In genomic region chr15:101240799-101241204, GRCm38 (mm10) we compare ENCODE assay signal across 7 mouse cellular contexts. TPM values are rescaled to one million over a fixed set of nuclear protein-coding genes. Genes with fewer than 3 reads are reported as not detected.
DNase-seq lines count a peak whose midpoint lies in the region; ATAC-seq lines count a peak whose summit lies in the region.

No protein-coding gene starts in this region.

- peak; percentile 95 for DNase-seq in adipocyte (ENCODE audit: low spot score)
- peak; percentile 82 for DNase-seq in gastrocnemius, postnatal 14 days
- DNase-seq in intestine, embryonic 14.5 days (ENCODE audit: low spot score): peak; percentile 92
- DNase-seq in left cerebral cortex, postnatal 14 days (ENCODE audit: low spot score in 2 of 2): peak; percentile 94 to 96
- peak; percentile 84 for DNase-seq in right cerebral cortex, postnatal 4 days

- H3K4me2 ChIP-seq in intestine, embryonic 14.5 days (ENCODE audit: low read length): peak overlapping the region; percentile 47

- H3K9ac ChIP-seq in intestine, embryonic 14.5 days (ENCODE audit: low read length): no peak overlapping the region

- WGBS in intestine, embryonic 14.5 days: 6% methylated on average over 10 of the region's 10 CpGs

- intact Hi-C loops in gastrocnemius, postnatal 14 days (cut with DNase I; ENCODE audit: low total_unique reads): loop anchor here (2.0 kb wide), 1 partner anchor 42 kb away; no protein-coding TSS in a partner anchor
- intact Hi-C loops in left cerebral cortex, postnatal 14 days (cut with DNase I): loop anchor here (1.0 to 2.0 kb wide), 2 partner anchors 42 to 72 kb away; no protein-coding TSS in a partner anchor

- peak; percentile 70 for ATAC-seq in common myeloid progenitor, adult 5-6 weeks (replicated peaks; ENCODE audit: low read depth, poor library complexity, severe bottlenecking)
- ATAC-seq in intestine, embryonic 14.5 days (replicated peaks; ENCODE audit: low FRiP score, low TSS enrichment, low read depth): peak; percentile 53
- peak; percentile 93 for ATAC-seq in megakaryocyte-erythroid progenitor cell, adult 5-6 weeks (replicated peaks; ENCODE audit: low FRiP score, low TSS enrichment, poor library complexity, severe bottlenecking)

- H3K27me3 ChIP-seq in intestine, embryonic 14.5 days (replicated peaks; ENCODE audit: control insufficient read depth, insufficient read depth, low read length): no peaks in the 10 kb centered on the region

- peak overlapping the region; percentile 54 for H3K27ac ChIP-seq in intestine, embryonic 14.5 days (ENCODE audit: low read depth)

- no peaks in the 10 kb centered on the region for H3K36me3 ChIP-seq in intestine, embryonic 14.5 days (ENCODE audit: control insufficient read depth, insufficient read depth, low read length)

- peaks cover 25% of the 10 kb centered on the region for H3K4me1 ChIP-seq in intestine, embryonic 14.5 days (replicated peaks; ENCODE audit: control insufficient read depth, insufficient read depth, low read length)

- peak overlapping the region; percentile 13; the same call in 1 of the 2 replicates for H3K4me3 ChIP-seq in intestine, embryonic 14.5 days (ENCODE audit: low read depth, low read length)

- H3K9me3 ChIP-seq in intestine, embryonic 14.5 days (ENCODE audit: control insufficient read depth, low read length): no peaks in the 10 kb centered on the region

RNA-seq across cellular contexts. Expression of gene Nr4a1, which starts 13.3 kb away (rescaled TPM):
- total RNA-seq in common myeloid progenitor, adult 5-6 weeks (2017): 24.2 and 32.7 TPM in 2 replicates
- total RNA-seq in gastrocnemius, postnatal 14 days (2021): 10 to 100 TPM; 30.5 to 49.0 TPM
- 6.4 and 6.9 TPM in 2 replicates for polyA plus RNA-seq in intestine, embryonic 14.5 days (2014; fragmentation: Nextera tagmentation; extraction: Ambion mirVana)
- 10 to 100 TPM; 65.6 to 78.4 TPM for total RNA-seq in left cerebral cortex, postnatal 14 days (2021)
- total RNA-seq in megakaryocyte-erythroid progenitor cell, adult 5-6 weeks (2014; fragmentation: Nextera tagmentation): 0.66 and 3.2 TPM in 2 replicates
- total RNA-seq in megakaryocyte-erythroid progenitor cell, adult 5-6 weeks (2017): 15.1 and 16.4 TPM in 2 replicates

RNA-seq across cellular contexts. Expression of gene Grasp, which starts 16.8 kb away (rescaled TPM):
- total RNA-seq in common myeloid progenitor, adult 5-6 weeks (2017): 2.1 and 4.7 TPM in 2 replicates
- total RNA-seq in gastrocnemius, postnatal 14 days (2021): 1 to 10 TPM; 8.3 to 9.4 TPM
- 3.5 and 4.2 TPM in 2 replicates for polyA plus RNA-seq in intestine, embryonic 14.5 days (2014; fragmentation: Nextera tagmentation; extraction: Ambion mirVana)
- total RNA-seq in left cerebral cortex, postnatal 14 days (2021): 10 to 100 TPM; 58.2 to 67.1 TPM
- 0.17 TPM in 1 of 2 replicates, not detected in the other for total RNA-seq in megakaryocyte-erythroid progenitor cell, adult 5-6 weeks (2014; fragmentation: Nextera tagmentation)
- 0.27 TPM in 1 of 2 replicates, not detected in the other for total RNA-seq in megakaryocyte-erythroid progenitor cell, adult 5-6 weeks (2017)

RNA-seq across cellular contexts. Expression of gene Atg101, which starts 43.3 kb away (rescaled TPM):
- 30.7 and 34.8 TPM in 2 replicates for total RNA-seq in common myeloid progenitor, adult 5-6 weeks (2017)
- total RNA-seq in gastrocnemius, postnatal 14 days (2021): 10 to 100 TPM; 27.7 to 35.0 TPM
- polyA plus RNA-seq in intestine, embryonic 14.5 days (2014; fragmentation: Nextera tagmentation; extraction: Ambion mirVana): 65.4 and 67.1 TPM in 2 replicates
- total RNA-seq in left cerebral cortex, postnatal 14 days (2021): 10 to 100 TPM; 38.5 to 43.2 TPM
- total RNA-seq in megakaryocyte-erythroid progenitor cell, adult 5-6 weeks (2014; fragmentation: Nextera tagmentation): 14.7 and 18.0 TPM in 2 replicates
- total RNA-seq in megakaryocyte-erythroid progenitor cell, adult 5-6 weeks (2017): 31.7 and 42.1 TPM in 2 replicates

RNA-seq across cellular contexts. Expression of gene 6030408B16Rik, which starts 52.2 kb away (rescaled TPM):
- 0.78 TPM in 1 of 2 replicates, not detected in the other for total RNA-seq in common myeloid progenitor, adult 5-6 weeks (2017)
- total RNA-seq in gastrocnemius, postnatal 14 days (2021): under 1 TPM; 0.22 to 0.29 TPM
- polyA plus RNA-seq in intestine, embryonic 14.5 days (2014; fragmentation: Nextera tagmentation; extraction: Ambion mirVana): 5.9 and 6.6 TPM in 2 replicates
- under 1 TPM; 0.24 to 0.49 TPM for total RNA-seq in left cerebral cortex, postnatal 14 days (2021)
- total RNA-seq in megakaryocyte-erythroid progenitor cell, adult 5-6 weeks (2014; fragmentation: Nextera tagmentation): not detected in 2 replicates
- total RNA-seq in megakaryocyte-erythroid progenitor cell, adult 5-6 weeks (2017): not detected in 2 replicates

Comparison
In these comparisons a context has a peak if more than half of its experiments do, and no peak if none do; other contexts are left out.
1. Peak in every context shown above with its lines: DNase-seq, ATAC-seq, H3K4me3 ChIP-seq and H3K27ac ChIP-seq.
2. RNA of gene Grasp, which starts 16.8 kb away (total RNA-seq): 58.2 to 67.1 TPM in left cerebral cortex, postnatal 14 days; 8.3 to 9.4 TPM in gastrocnemius, postnatal 14 days, 2.1 to 4.7 TPM in common myeloid progenitor, adult 5-6 weeks and 0.17 to 0.27 TPM in megakaryocyte-erythroid progenitor cell, adult 5-6 weeks; every median in the first group is over 4 times any median in the second.